Mouse (Mus musculus) kidney, adult 18-20 months (tissue): ENCODE results near the gene Stambpl1.

Experiments
- DNase-seq: peaks from one replicate; pipeline ENCODE4 v3.0.0; 2021

Gene Stambpl1

DNA sequence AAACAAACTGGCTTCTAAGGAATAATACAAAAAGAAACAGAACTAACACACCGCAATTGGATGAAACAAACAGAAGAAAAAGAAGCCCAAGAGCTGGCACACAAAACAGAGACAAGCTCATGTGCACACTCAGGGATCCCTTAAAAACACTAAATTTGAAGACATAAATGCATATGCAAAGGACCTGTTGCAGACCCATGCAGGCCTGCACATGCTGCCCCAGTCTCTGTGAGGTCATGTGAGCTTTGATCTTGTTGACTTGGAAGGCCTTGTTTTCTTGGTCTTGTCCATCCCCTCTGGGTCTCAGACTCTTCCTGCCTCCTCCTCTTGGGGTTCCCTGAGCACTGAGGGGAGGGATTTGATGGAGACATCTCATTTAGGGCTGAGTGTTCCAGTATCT is 96.7 kb downstream of the Stambpl1 start:
- DNase-seq, result no peak
